Mouse (Mus musculus): Measurements from ENCODE around the gene Ms4a6d.
"Not testable (repeated sequence)": the region's sequence is repeated elsewhere in the genome, so short reads cannot be mapped to it uniquely, and the experiment has no call there.

Ms4a6d gene

DNA sequence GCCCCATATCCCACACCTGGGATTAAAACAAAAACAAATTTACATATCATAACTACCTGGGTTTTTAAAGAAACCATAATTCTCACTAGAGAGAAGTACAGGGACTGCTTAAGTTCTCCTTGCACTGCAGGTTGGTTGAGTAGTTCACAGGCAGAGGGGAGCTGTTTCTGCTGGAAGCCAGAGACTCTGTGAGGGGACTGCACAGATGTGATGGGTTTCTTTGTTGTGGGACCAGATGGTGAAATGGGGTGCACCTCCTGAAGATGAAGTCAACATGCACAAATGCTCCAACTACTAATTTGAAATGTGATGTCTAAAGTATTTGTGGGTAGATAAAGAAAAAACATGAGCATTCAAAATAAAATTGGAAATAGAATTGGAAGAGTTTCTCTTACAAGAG lies 56.7 kb downstream of the Ms4a6d start:
- DNase-seq, result no peak

DNA sequence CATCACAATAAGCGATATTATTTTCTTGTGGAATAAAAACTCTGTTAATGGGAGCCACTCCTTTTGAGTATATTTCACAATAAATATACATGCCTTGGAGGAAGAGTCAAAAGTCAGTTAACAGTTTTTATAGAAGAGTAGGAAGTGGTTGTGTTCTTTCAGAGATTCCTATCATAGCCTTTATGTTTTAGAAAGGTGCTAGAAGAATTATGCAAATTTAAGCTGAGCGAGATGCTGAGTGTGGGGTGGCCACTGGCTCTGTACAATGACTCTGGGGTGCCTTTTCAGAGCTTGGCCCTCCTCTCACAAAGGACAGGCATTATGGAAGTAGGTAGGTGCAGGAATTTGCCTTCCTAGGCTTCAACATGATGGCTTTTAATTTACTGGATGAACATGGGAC lies 60.3 kb downstream of the Ms4a6d start:
- not testable (repeated sequence) for DNase-seq

DNA sequence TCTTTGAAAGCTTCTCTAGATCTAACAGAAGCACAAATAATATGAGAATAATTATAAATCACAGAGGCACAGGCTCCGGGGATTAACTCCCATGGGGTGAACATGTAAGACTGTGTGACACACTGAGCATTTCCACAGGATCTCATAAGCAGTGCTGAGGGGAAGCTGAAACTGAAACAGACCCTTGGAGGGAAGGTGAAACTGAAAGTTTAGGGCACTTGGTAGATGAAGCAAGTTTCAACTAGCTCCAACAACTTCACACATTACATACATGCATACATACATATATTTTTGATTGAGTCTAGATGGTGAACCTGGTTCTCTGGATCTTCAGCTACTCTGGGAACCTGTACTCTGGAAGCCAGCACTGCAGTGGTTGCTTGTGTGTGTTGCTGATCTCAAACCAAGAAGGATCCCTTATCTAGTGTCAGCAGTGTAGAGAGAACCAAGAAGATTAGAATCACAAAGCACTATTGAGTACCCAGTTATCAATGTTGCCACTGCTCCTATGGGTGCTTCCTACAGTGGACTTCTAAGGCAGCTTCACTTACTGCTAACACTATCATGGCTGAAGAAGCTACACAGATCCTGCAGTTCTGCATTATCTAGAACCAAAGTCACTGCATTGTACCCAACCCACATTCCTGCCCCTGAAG lies 64.4 kb downstream of the Ms4a6d start:
- DNase-seq, result not testable (repeated sequence)

GRCm38 (mm10) chr19:11537336-11537735 lies 67.3 kb downstream of the Ms4a6d start:
- no peak for DNase-seq

Data from cerebellum, adult 11-12 months (tissue).